Mouse (Mus musculus) left cerebral cortex, postnatal 10 days (tissue): ENCODE data around the gene Pitpnm2. TPM values are rescaled to one million over a fixed set of nuclear protein-coding genes. Genes with fewer than 3 reads are reported as not detected.

Experiments used
- DNase-seq, 2 experiments: peaks; one replicate each; pipeline ENCODE4 v3.0.0; 2021 to 2022; ENCODE audit warnings: low spot score in 2 of 2, mixed read lengths in 1 of 2; ENCODE audit errors: extremely low spot score in 1 of 2
- intact Hi-C: fragments of 180-260 bp; cut with DNase I; formaldehyde crosslinking; loops from one replicate; pipeline ENCODE4 v1.15.1; 2025
- total RNA-seq, 2 experiments: library from RNA; stranded (reverse); gene quantifications; 2 replicates each; pipeline ENCODE4 v1.2.3; 2021

Pitpnm2 gene
- total RNA-seq, 2 experiments from 2014 or later: 149 to 170 TPM

GRCm38 (mm10) chr5:124093852-124094604 is 155.5 kb downstream of the Pitpnm2 start:
- DNase-seq: peak in 1 of 2 experiments; percentile 18

GRCm38 (mm10) chr5:124093120-124093794 is 156.3 kb downstream of the Pitpnm2 start:
- intact Hi-C loops: loop anchor here (5.0 kb wide), 1 partner anchor 146 kb away; no protein-coding TSS in a partner anchor
- DNase-seq: peak in 1 of 2 experiments; percentile 85

More at GRCm38 (mm10) chr5:124093852-124094604, 155.5 kb downstream of the Pitpnm2 start:
- intact Hi-C loops: loop anchor here (5.0 kb wide), 1 partner anchor 147 kb away; no protein-coding TSS in a partner anchor

- intact Hi-C loops: loop anchor here (5.0 kb wide), 1 partner anchor 145 kb away; no protein-coding TSS in a partner anchor
- peak in 1 of 2 experiments; percentile 31 for DNase-seq
These were observed 157.6 kb downstream of the Pitpnm2 start for GRCm38 (mm10) chr5:124091951-124092406.

- peak in 1 of 2 experiments; percentile 22 for DNase-seq
- intact Hi-C loops: loop anchor here (5.0 kb wide), 1 partner anchor 143 kb away; no protein-coding TSS in a partner anchor
These were observed 159.7 kb downstream of the Pitpnm2 start for GRCm38 (mm10) chr5:124089868-124090267.

- intact Hi-C loops: no loop called here
- DNase-seq: peak in 1 of 2 experiments; percentile 19
These were observed 162.7 kb downstream of the Pitpnm2 start for GRCm38 (mm10) chr5:124086876-124087275.

- intact Hi-C loops: loop anchor here (2.0 kb wide), 1 partner anchor 85 kb away; no protein-coding TSS in a partner anchor
- DNase-seq: no peak
These were observed 164.0 kb downstream of the Pitpnm2 start for GRCm38 (mm10) chr5:124085513-124085912.

DNA sequence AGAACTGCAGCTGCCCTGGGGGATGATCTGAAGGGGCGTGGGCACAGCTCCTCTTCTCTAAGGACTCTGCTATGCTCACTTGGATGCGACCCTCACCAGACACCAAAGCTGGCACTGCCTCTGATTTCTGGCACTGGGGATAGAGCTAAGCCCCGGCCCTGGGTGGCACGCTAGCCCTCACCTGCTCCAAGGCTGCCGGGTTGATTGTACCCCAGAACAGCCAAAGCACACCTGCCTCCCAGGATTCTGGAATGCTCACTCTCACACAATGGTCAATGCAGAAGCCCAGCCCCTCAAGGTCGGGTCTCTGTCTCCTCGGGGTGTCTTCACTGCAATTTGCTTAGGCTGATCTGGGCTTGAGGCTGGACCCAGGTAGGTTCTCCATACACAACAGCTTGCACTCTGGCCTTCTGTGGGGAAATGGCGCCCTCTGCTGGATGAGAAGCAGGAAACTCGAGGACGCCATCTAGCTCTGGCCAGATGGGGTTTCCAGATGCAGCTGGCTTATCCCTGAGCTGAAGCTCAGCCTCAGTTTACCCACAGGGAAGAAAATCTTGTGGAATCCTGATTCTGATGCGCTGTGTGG is 164.9 kb downstream of the Pitpnm2 start:
- intact Hi-C loops: loop anchor here (2.0 kb wide), 1 partner anchor 84 kb away; no protein-coding TSS in a partner anchor
- DNase-seq: peak; percentile 73 to 86

GRCm38 (mm10) chr5:124083850-124084587 is 165.5 kb downstream of the Pitpnm2 start:
- intact Hi-C loops: loop anchor here (2.0 kb wide), 1 partner anchor 83 kb away; no protein-coding TSS in a partner anchor
- peak in 1 of 2 experiments; percentile 54 for DNase-seq

GRCm38 (mm10) chr5:124082941-124083688 is 166.4 kb downstream of the Pitpnm2 start:
- intact Hi-C loops: no loop called here

DNA sequence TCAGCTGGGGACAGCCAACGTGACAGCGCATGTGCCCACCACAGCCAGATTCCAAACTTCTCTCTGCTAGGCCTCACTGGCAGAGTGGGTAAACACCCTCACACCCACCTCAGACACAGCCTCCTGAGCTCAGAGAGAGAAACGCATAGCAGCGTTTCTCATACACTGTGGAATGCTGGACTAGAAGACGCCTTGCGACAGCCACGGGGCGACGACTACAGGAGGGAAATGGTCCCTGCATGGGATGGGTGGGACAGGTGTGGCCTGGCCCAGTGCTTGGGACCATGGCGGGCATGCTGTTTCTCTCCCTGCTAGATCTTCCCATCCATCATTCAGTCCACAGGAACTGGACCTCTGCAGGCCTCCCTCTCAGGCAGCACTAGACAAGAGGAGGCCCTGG is 167.1 kb downstream of the Pitpnm2 start:
- intact Hi-C loops: no loop called here
- no peak for DNase-seq

More at GRCm38 (mm10) chr5:124082941-124083688, 166.4 kb downstream of the Pitpnm2 start:
- peak in 1 of 2 experiments; percentile 19 for DNase-seq

DNA sequence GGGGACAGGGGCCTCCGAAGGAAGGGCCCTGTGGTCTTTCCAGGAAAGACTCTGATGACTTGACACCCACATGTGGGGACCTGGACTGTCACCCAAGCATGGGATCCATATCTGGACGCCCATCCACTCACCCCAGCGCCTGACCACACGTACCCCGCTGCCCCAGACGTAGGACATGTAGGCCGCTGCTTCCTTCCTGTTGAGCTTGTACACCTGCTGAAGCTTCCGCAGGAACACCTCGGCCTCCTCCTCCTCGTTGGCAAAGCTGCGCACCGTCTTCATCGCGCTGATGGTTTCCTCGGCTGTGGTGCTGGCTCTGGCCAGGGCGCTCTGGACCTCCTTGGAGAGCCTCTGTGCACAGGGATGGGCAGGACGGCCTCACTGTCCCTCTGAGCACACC is 169.7 kb downstream of the Pitpnm2 start:
- intact Hi-C loops: no loop called here

GRCm38 (mm10) chr5:124078794-124079416 is 170.7 kb downstream of the Pitpnm2 start:
- DNase-seq: peak; percentile 72 to 78
- intact Hi-C loops: no loop called here

More for the DNA sequence above, 169.7 kb downstream of the Pitpnm2 start:
- DNase-seq: peak in 1 of 2 experiments; percentile 23

DNA sequence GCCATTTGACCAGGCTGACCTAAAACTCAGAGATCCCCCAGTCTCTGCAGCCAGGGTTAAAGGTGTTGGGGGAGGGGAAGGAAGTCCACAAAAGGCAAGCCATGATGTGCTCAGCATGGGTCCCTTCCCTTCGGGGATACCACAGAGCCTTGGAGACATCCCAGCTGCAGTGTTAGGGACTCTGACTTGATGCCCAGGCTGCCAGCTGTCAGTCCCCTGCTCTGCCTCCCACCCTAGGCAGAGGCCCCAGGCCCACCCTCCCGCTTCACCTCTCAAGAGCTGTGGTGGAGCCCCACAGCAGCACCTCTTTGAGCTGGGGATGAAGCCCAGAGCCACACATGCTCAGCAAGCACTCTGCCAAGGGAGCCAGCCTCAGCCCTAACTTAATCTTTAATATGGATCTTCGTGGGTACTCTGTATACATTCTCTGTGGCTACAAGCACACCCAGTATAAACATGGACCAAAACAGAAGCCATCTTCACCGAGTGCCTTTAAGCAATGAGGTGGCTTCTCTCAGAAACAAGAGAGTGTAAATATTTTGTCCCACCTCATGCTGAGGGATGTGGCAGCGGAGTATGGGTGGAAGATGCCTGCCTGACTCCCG is 171.6 kb downstream of the Pitpnm2 start:
- DNase-seq: peak in 1 of 2 experiments; percentile 39
- intact Hi-C loops: no loop called here

GRCm38 (mm10) chr5:124077241-124077640 is 172.3 kb downstream of the Pitpnm2 start:
- intact Hi-C loops: no loop called here
- DNase-seq: peak in 1 of 2 experiments; percentile 36

GRCm38 (mm10) chr5:124076559-124076958 is 173.0 kb downstream of the Pitpnm2 start:
- intact Hi-C loops: no loop called here
- DNase-seq: peak in 1 of 2 experiments; percentile 20

GRCm38 (mm10) chr5:124075716-124076115 is 173.8 kb downstream of the Pitpnm2 start:
- DNase-seq: no peak
- intact Hi-C loops: no loop called here
